Mouse (Mus musculus): Measurements from ENCODE around the gene Prss56. TPM values are rescaled to one million over a fixed set of nuclear protein-coding genes. Genes with fewer than 3 reads are reported as not detected.
A peak's percentile ranks its signal among the peaks of the same experiment; 100 is the strongest.

The Prss56 gene
- total RNA-seq (2017) = not detected in 3 replicates

- ATAC-seq (replicated peaks; ENCODE audit: insufficient number of reproducible peaks, low FRiP score, low TSS enrichment, poor library complexity, severe bottlenecking) = no peak
These were observed at the start of gene Prss56 for GRCm38 (mm10) chr1:87183013-87183412. Gene Prss56 (plus strand): TSS chr1:87183313.

- ATAC-seq (replicated peaks; ENCODE audit: insufficient number of reproducible peaks, low FRiP score, low TSS enrichment, poor library complexity, severe bottlenecking) = no peak
These were observed 41.6 kb upstream of the Prss56 start for GRCm38 (mm10) chr1:87141550-87141949.

- no peak for ATAC-seq (replicated peaks; ENCODE audit: insufficient number of reproducible peaks, low FRiP score, low TSS enrichment, poor library complexity, severe bottlenecking)
These were observed 40.7 kb upstream of the Prss56 start for GRCm38 (mm10) chr1:87142456-87142855.

- ATAC-seq (replicated peaks; ENCODE audit: insufficient number of reproducible peaks, low FRiP score, low TSS enrichment, poor library complexity, severe bottlenecking) = no peak
These were observed 40.0 kb upstream of the Prss56 start for GRCm38 (mm10) chr1:87143141-87143540.

GRCm38 (mm10) chr1:87149422-87149821, 33.7 kb upstream of the Prss56 start:
- no peak for ATAC-seq (replicated peaks; ENCODE audit: insufficient number of reproducible peaks, low FRiP score, low TSS enrichment, poor library complexity, severe bottlenecking)

GRCm38 (mm10) chr1:87151286-87151685, 31.8 kb upstream of the Prss56 start:
- no peak for ATAC-seq (replicated peaks; ENCODE audit: insufficient number of reproducible peaks, low FRiP score, low TSS enrichment, poor library complexity, severe bottlenecking)

GRCm38 (mm10) chr1:87153776-87154500, 29.2 kb upstream of the Prss56 start:
- ATAC-seq (replicated peaks; ENCODE audit: insufficient number of reproducible peaks, low FRiP score, low TSS enrichment, poor library complexity, severe bottlenecking) = no peak

GRCm38 (mm10) chr1:87154501-87155120, 28.5 kb upstream of the Prss56 start:
- ATAC-seq (replicated peaks; ENCODE audit: insufficient number of reproducible peaks, low FRiP score, low TSS enrichment, poor library complexity, severe bottlenecking) = no peak

- ATAC-seq (replicated peaks; ENCODE audit: insufficient number of reproducible peaks, low FRiP score, low TSS enrichment, poor library complexity, severe bottlenecking) = no peak
These were observed 27.4 kb upstream of the Prss56 start for GRCm38 (mm10) chr1:87155531-87156198.

- no peak for ATAC-seq (replicated peaks; ENCODE audit: insufficient number of reproducible peaks, low FRiP score, low TSS enrichment, poor library complexity, severe bottlenecking)
These were observed 26.9 kb upstream of the Prss56 start, which contains the start of gene Ecel1 for GRCm38 (mm10) chr1:87156199-87156587. Gene Ecel1 (minus strand): TSS chr1:87156521.

GRCm38 (mm10) chr1:87159396-87159795, 23.7 kb upstream of the Prss56 start:
- ATAC-seq (replicated peaks; ENCODE audit: insufficient number of reproducible peaks, low FRiP score, low TSS enrichment, poor library complexity, severe bottlenecking) = no peak

- no peak for ATAC-seq (replicated peaks; ENCODE audit: insufficient number of reproducible peaks, low FRiP score, low TSS enrichment, poor library complexity, severe bottlenecking)
These were observed 18.8 kb upstream of the Prss56 start for GRCm38 (mm10) chr1:87164164-87164795.

GRCm38 (mm10) chr1:87164796-87165184, 18.3 kb upstream of the Prss56 start:
- ATAC-seq (replicated peaks; ENCODE audit: insufficient number of reproducible peaks, low FRiP score, low TSS enrichment, poor library complexity, severe bottlenecking) = no peak

- ATAC-seq (replicated peaks; ENCODE audit: insufficient number of reproducible peaks, low FRiP score, low TSS enrichment, poor library complexity, severe bottlenecking) = no peak
These were observed 12.7 kb upstream of the Prss56 start for GRCm38 (mm10) chr1:87170458-87170857.

GRCm38 (mm10) chr1:87171312-87171711, 11.8 kb upstream of the Prss56 start:
- no peak for ATAC-seq (replicated peaks; ENCODE audit: insufficient number of reproducible peaks, low FRiP score, low TSS enrichment, poor library complexity, severe bottlenecking)

GRCm38 (mm10) chr1:87172316-87172715, 10.8 kb upstream of the Prss56 start:
- no peak for ATAC-seq (replicated peaks; ENCODE audit: insufficient number of reproducible peaks, low FRiP score, low TSS enrichment, poor library complexity, severe bottlenecking)

GRCm38 (mm10) chr1:87174006-87174955, 8.8 kb upstream of the Prss56 start:
- 0 out of 2 replicates have a peak, but pooled peaks have one; percentile 24 for ATAC-seq (replicated peaks; ENCODE audit: insufficient number of reproducible peaks, low FRiP score, low TSS enrichment, poor library complexity, severe bottlenecking)

- no peak for ATAC-seq (replicated peaks; ENCODE audit: insufficient number of reproducible peaks, low FRiP score, low TSS enrichment, poor library complexity, severe bottlenecking)
These were observed 7.2 kb upstream of the Prss56 start for GRCm38 (mm10) chr1:87175852-87176292.

All from monocyte, adult 5-6 weeks (primary cell).